Mouse (Mus musculus) spleen, adult 2 months (tissue): ENCODE measurements at regions not wholly inside any gene's neighbourhood (a gene's known extent, or its start where the extent isn't known, plus 50 kb on each side); places are given as distances from the start of the nearest gene placed in this dataset.

ENCODE experiments used
- CTCF ChIP-seq: fragments of 200-500 bp; IDR thresholded peaks from 2 replicates; pipeline ENCODE4 v1.5.1; 2011; ENCODE audit warnings: mild to moderate bottlenecking, inconsistent platforms; ENCODE audit not compliant: insufficient read depth, insufficient read length, insufficient replicate concordance; ENCODE audit errors: extremely low read depth
- POLR2A ChIP-seq: fragments of 200-500 bp; IDR thresholded peaks from 2 replicates; pipeline ENCODE4 v1.6.1; 2011; ENCODE audit warnings: low read depth, low read length, inconsistent platforms

GRCm38 (mm10) chr4:10723341-10723740 is 151.0 kb upstream of the 2610301B20Rik start:
- TF ChIP-seq CTCF (no peak), POLR2A (no peak)
